Mouse (Mus musculus) T-helper 1 cell (primary cell): ENCODE results near the gene Nmnat2.

Experiments
- in situ Hi-C: fragments of 300-600 bp; cut with MboI, MseI; formaldehyde crosslinking; loops from one replicate; pipeline ENCODE4 v1.15.1; 2025; ENCODE audit warnings: high pct_unique_total_duplicates

The Nmnat2 gene

GRCm38 (mm10) chr1:153157021-153157623, 202.3 kb downstream of the Nmnat2 start:
- in situ Hi-C loops, result no loop called here

- in situ Hi-C loops, result no loop called here
Observed at GRCm38 (mm10) chr1:153159137-153159536, 204.3 kb downstream of the Nmnat2 start.

- in situ Hi-C loops, result no loop called here
Observed at GRCm38 (mm10) chr1:153163831-153164230, 209.0 kb downstream of the Nmnat2 start.

- in situ Hi-C loops, result no loop called here
Observed at GRCm38 (mm10) chr1:153168293-153168692, 213.5 kb downstream of the Nmnat2 start.
